In genomic region chr6:34664749-34665148, GRCm38 (mm10) we compare ENCODE assay signal across 20 mouse cellular contexts.
"Had no signal": no experiment of that assay in that cellular context is flagged by ENCODE, and none has a peak within 500 bp of the region (broad histone marks: within the 10 kb centered on the region; RNA-seq: fewer than 3 reads in every experiment).

No protein-coding gene starts in this region.

- H3K9me3 ChIP-seq: embryonic facial prominence, embryonic 10.5 days; embryonic facial prominence, embryonic 12.5 days; embryonic facial prominence, embryonic 13.5 days; embryonic facial prominence, embryonic 15.5 days; forebrain, embryonic 10.5 days; forebrain, embryonic 12.5 days; forebrain, embryonic 13.5 days; forebrain, embryonic 15.5 days had no signal

- DNase-seq: cerebellum, adult 8-10 months; embryo, embryonic 11 days; forebrain, postnatal 0 days; gastrocnemius, adult 2 months; gastrocnemius, postnatal 10 days; gastrocnemius, postnatal 14 days; gastrocnemius, postnatal 25 days; gastrocnemius, postnatal 36 days; heart, adult 18-20 months had no signal

- H3K4me3 ChIP-seq: embryonic facial prominence, embryonic 10.5 days; embryonic facial prominence, embryonic 12.5 days; embryonic facial prominence, embryonic 13.5 days; embryonic facial prominence, embryonic 15.5 days; erythroblast, embryonic 14.5 days; forebrain, embryonic 10.5 days; forebrain, embryonic 12.5 days; forebrain, embryonic 13.5 days; forebrain, embryonic 15.5 days; gastrocnemius, adult 2 months had no signal

- ATAC-seq: forebrain, embryonic 13.5 days; forebrain, embryonic 14.5 days; forebrain, embryonic 15.5 days; forebrain, embryonic 16.5 days; forebrain, postnatal 0 days had no signal

- H3K4me1 ChIP-seq: forebrain, embryonic 12.5 days had no signal

- H3K36me3 ChIP-seq: forebrain, embryonic 10.5 days; forebrain, embryonic 12.5 days; forebrain, embryonic 15.5 days had no signal

- H3K9ac ChIP-seq: embryonic facial prominence, embryonic 12.5 days; embryonic facial prominence, embryonic 13.5 days; embryonic facial prominence, embryonic 15.5 days; forebrain, embryonic 12.5 days; forebrain, embryonic 13.5 days; forebrain, embryonic 15.5 days; forebrain, postnatal 0 days had no signal

- H3K27me3 ChIP-seq: embryonic facial prominence, embryonic 12.5 days; embryonic facial prominence, embryonic 13.5 days; embryonic facial prominence, embryonic 15.5 days; forebrain, embryonic 12.5 days; forebrain, embryonic 13.5 days; forebrain, embryonic 15.5 days had no signal

- H3K4me2 ChIP-seq: embryonic facial prominence, embryonic 12.5 days; embryonic facial prominence, embryonic 13.5 days; embryonic facial prominence, embryonic 15.5 days; forebrain, embryonic 12.5 days; forebrain, embryonic 13.5 days; forebrain, embryonic 15.5 days had no signal

- H3K27ac ChIP-seq: embryonic facial prominence, embryonic 10.5 days; embryonic facial prominence, embryonic 12.5 days; embryonic facial prominence, embryonic 13.5 days; forebrain, embryonic 10.5 days; forebrain, embryonic 12.5 days; forebrain, embryonic 13.5 days; forebrain, embryonic 15.5 days had no signal
